Mouse (Mus musculus) Patski (cell line): ENCODE measurements around the gene Tubb4a. TPM values are rescaled to one million over a fixed set of nuclear protein-coding genes. Genes with fewer than 3 reads are reported as not detected.

ENCODE experiments used
- ATAC-seq: fragments of 100-300 bp; one replicate; pipeline ENCODE4 v1.8.0; 2021
- CTCF ChIA-PET: fragments of 350-600 bp; sonication (Branson Sonifier 250); formaldehyde crosslinking; loops from one replicate; lab custom pipeline; 2022; ENCODE audit warnings: inconsistent platforms; lab: Charles Lee
- POLR2A ChIA-PET: fragments of 350-600 bp; sonication (Branson Sonifier 250); formaldehyde crosslinking; loops from one replicate; lab custom pipeline; 2022; ENCODE audit warnings: antibody characterized with exemption, inconsistent platforms; lab: Charles Lee
- DNase-seq: peaks from one replicate; pipeline ENCODE4 v3.0.0-alpha.2; 2011; ENCODE audit warnings: low read depth, low spot score
- H3K27me3 ChIP-seq: fragments of 371-371 bp; one replicate; pipeline ENCODE4 v1.5.1; 2021
- CTCF ChIP-seq: fragments of 100-300 bp; IDR thresholded peaks from one replicate; pipeline ENCODE4 v1.5.1; 2021
- in situ Hi-C: fragments of 300-500 bp; cut with MboI; formaldehyde crosslinking; loops from 3 replicates; pipeline ENCODE4 v1.11.1; 2018; ENCODE audit warnings: low pct_unique_long_range_greater_than_20kb, mixed read lengths
- polyA plus RNA-seq: library from polyadenylated mRNA; unstranded; gene quantifications from one replicate; pipeline ENCODE4 v1.2.3, GENCODE M21; 2021

The Tubb4a gene
- polyA plus RNA-seq, 1 experiment from 2014 or later = 0.10 TPM

DNA sequence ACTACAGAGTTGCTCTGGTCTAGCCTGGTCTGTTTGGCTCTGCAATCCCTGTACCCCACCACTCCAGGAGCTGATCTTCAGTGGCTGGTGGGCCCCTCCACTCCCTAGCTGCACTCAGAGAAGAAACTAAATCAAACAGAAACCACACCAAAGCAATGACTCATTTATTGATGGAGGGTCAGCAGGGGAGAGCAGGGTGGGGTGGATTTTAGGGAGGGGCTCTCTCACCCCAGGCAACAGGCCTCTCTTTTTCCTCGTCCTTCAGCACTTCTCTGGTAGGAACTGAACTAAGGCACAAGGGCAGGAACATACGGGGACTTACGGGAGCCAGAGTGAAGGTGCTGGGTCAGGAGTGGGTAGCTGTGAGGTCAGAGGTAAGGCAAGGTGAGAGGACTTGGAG is 7.7 kb downstream of the Tubb4a start:
- POLR2A ChIA-PET = no interaction called here
- no peaks in the 10 kb centered on the region for H3K27me3 ChIP-seq
- in situ Hi-C loops = no loop called here

DNA sequence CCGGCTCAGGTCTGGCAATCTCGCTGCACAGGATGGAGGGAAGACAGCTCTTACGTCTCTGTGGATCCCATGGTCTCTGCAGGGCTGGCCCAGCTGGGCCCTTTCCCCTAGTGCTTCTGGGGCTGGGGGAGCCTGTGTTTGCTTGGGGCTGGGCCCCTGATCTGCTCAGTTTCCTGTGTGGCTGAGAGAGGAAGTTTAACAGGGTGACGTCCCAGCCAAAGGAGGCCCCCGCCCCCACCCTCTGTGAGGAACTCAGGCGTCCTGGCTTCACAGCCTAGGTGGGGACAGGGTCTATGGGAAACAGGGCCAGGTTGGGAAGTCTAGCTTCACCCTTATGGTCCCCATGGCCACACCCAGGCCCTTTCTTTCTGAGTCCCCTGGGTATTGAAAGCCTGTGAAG is 9.2 kb downstream of the Tubb4a start, which contains the start of gene Dennd1c:
TSS of gene Dennd1c (minus strand) at position 179 of the 400 bp plus-strand sequence.
- no peak for TF ChIP-seq CTCF
- DNase-seq (no peak), ATAC-seq (no peak)
- ChIA-PET CTCF (interaction anchor here (1.1 kb wide), 1 partner anchor 141 kb away, joined by 3 read pairs; no protein-coding TSS in a partner anchor), POLR2A (no interaction called here)
- H3K27me3 ChIP-seq = no peaks in the 10 kb centered on the region
- in situ Hi-C loops = no loop called here

More for the DNA sequence above, 7.7 kb downstream of the Tubb4a start:
- TF ChIP-seq CTCF = no peak
- ATAC-seq (no peak), DNase-seq (no peak)
- CTCF ChIA-PET = no interaction called here

DNA sequence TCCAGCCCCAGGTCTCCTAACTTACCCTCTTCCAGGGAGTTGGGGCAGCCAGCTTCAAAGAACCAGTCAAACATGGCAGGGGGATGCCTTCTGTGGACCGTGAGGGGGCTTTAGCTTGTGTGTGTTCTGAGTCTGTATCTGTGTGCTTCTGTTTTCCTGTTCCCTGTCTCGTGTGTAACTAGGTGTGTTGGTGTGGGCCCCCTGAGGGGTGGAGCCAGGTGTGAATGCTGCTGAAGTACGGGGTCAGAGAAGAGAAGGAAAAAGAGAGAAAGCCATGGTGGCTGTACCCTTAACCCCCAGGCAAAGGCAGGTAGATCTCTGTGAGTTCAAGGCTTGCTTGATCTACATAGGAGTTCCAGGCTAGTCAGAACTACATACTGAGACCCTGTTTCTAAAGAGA is 10.7 kb downstream of the Tubb4a start:
- in situ Hi-C loops = no loop called here
- no peak for DNase-seq
- ChIA-PET CTCF (no interaction called here), POLR2A (no interaction called here)
- H3K27me3 ChIP-seq = no peaks in the 10 kb centered on the region
- no peak for ATAC-seq
- TF ChIP-seq CTCF = no peak

DNA sequence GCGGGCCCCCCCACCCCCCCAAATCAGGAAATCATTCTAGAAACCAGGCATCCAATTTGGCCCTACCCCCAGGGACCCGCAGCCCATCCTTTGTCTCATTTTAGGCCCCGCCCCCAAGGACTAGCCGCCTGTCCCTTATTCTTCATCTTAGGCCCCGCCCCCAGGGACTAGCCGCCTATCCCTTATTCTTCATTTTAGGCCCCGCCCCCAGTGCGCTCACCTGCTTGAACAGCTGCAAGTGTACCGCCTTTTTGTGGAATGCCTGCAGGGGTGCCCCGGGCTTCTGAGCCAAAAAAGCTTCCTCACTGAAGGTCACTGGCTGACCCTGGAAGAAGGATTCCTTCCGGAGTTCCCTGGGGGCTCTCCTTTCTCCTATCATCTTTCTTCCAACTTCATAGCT is 16.9 kb downstream of the Tubb4a start:
- no peak for ATAC-seq
- POLR2A ChIA-PET = no interaction called here
- in situ Hi-C loops = no loop called here
- DNase-seq = no peak
- TF ChIP-seq CTCF = no peak
- CTCF ChIA-PET = interaction anchor here (1.2 kb wide), 1 partner anchor 10 kb away, joined by 3 read pairs; no protein-coding TSS in a partner anchor
- no peaks in the 10 kb centered on the region for H3K27me3 ChIP-seq

DNA sequence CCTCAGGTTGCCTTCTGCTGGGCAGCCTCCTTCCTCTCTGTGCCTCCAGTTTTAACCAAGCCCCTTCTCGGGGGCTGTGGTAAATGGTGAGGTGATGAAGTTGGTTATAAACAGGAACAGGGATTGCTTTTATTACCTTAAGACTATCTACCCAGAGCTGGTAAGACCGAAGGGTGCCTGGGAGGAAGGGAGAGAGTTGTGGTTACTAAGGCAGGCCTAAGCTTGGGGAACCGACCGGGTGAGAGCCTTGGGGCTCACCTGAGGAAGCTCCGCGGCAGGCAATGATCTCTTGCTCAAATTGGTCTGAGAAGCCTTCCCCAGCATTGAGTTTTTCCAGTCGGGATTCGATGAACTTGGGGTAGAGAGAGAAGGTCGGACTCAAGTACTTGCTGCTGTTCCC is 17.3 kb downstream of the Tubb4a start:
- in situ Hi-C loops = no loop called here
- CTCF ChIA-PET = interaction anchor here (1.2 kb wide), 1 partner anchor 9 kb away, joined by 3 read pairs; no protein-coding TSS in a partner anchor
- TF ChIP-seq CTCF = no peak
- DNase-seq (no peak), ATAC-seq (no peak)
- H3K27me3 ChIP-seq = no peaks in the 10 kb centered on the region
- POLR2A ChIA-PET = no interaction called here

DNA sequence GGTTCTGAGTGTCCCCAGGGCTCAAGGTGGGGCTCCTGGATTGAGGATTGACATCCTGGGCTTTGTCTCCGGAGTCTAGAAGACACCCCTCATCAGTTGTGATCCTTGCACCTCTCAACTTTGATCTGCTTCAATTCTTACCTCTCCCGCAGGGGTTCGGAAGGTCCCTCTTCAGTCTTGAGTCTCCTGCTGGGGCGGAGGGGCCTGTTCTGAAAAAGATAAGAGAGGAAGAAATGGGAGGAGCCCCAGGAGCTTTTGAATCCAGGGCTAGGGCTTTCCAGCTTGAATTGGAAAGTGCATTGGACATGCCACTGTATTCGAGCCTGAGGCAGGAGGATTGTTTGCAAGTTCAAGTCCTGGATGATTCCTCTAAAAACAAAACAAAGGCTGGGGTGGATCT is 20.7 kb downstream of the Tubb4a start:
- in situ Hi-C loops = no loop called here
- no peaks in the 10 kb centered on the region for H3K27me3 ChIP-seq
- ChIA-PET POLR2A (no interaction called here), CTCF (interaction anchor here (1.1 kb wide), 1 partner anchor 56 kb away, joined by 3 read pairs; no protein-coding TSS in a partner anchor)
- no peak for DNase-seq
- ATAC-seq = no peak
- TF ChIP-seq CTCF = no peak

DNA sequence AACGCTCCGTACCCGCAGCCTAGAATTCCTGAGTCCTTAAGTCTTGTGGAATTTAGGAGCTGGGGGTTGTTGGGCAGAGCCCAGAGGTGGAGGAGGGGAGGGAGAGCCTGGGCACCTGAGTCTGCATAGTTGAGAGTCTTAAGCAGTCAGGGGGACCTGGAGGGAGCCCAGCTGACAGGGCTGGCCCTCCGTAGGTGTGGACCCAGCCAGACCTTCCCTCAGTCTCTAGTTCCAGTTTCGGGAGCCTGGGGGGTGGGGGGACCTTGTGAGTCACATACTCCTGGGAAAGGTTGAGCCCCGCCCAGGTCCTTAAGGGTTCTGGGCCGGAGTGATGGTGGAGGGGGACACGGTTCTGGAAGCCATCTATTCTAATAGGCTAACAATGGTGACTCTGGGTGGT is 24.6 kb downstream of the Tubb4a start:
- DNase-seq (no peak), ATAC-seq (no peak)

DNA sequence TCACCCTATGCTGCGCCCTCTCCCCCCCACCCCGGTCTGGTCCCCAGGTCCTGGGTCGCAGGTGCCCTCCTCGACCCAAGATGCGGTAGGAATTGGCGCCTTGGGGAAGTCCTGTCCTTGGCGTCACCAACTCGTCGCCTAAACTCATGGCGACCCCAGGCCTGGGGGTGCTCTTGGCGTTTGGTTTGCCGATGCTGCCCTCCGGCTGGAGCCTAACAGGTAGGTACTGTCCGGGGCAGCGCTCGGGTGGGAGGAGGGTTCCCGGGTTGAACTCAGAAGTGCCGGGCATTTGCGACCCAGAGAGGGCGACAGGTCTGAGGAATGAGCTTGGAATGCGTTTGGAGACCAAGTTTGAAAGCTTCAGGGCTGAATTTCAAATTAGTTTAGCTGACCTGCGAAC is 25.0 kb downstream of the Tubb4a start:
- CTCF ChIA-PET = no interaction called here
- TF ChIP-seq CTCF = no peak
- ATAC-seq (no peak), DNase-seq (no peak)
- H3K27me3 ChIP-seq = no peaks in the 10 kb centered on the region
- POLR2A ChIA-PET = interaction anchor here (0.7 kb wide), 1 partner anchor 243 kb away, joined by 5 read pairs; no protein-coding TSS in a partner anchor
- in situ Hi-C loops = loop anchor here (5.0 kb wide), 1 partner anchor 65 kb away; the partner anchor contains the start of gene Alkbh7

More for the DNA sequence above, 24.6 kb downstream of the Tubb4a start:
- no peak for TF ChIP-seq CTCF
- H3K27me3 ChIP-seq = no peaks in the 10 kb centered on the region
- CTCF ChIA-PET = no interaction called here
- POLR2A ChIA-PET = interaction anchor here (0.7 kb wide), 1 partner anchor 243 kb away, joined by 5 read pairs; no protein-coding TSS in a partner anchor
- in situ Hi-C loops = loop anchor here (5.0 kb wide), 1 partner anchor 66 kb away; the partner anchor contains the start of gene Alkbh7

DNA sequence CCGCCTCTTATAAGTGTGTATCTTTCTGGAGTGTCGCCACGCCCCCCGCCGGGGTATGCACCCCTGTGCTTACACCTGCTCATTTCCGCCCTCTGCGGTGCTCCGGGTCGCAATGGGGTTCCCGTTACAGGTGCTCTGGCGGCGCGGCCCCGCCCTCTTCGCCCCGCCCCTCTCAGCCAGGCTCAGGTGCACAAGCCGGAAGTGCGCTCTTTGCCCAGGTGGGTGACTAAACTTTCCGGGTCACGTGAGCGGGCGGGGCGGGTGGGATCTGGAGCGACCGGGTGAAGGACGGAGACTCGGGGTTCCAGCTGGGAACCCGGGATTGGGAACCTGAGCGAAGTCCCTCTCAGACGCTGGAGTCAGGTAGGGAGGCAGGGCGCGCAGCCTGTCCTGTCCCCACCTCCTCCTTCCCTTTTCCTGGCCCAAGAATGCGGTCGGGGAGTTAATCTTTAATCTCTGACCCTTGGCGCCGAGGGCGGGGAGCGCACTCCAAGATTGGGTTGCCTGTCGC is 25.5 kb downstream of the Tubb4a start:
- POLR2A ChIA-PET = no interaction called here
- no peak for TF ChIP-seq CTCF
- ATAC-seq = peak; percentile 25
- H3K27me3 ChIP-seq = no peaks in the 10 kb centered on the region
- DNase-seq = no peak
- in situ Hi-C loops = loop anchor here (5.0 kb wide), 1 partner anchor 65 kb away; the partner anchor contains the start of gene Alkbh7
- CTCF ChIA-PET = no interaction called here

DNA sequence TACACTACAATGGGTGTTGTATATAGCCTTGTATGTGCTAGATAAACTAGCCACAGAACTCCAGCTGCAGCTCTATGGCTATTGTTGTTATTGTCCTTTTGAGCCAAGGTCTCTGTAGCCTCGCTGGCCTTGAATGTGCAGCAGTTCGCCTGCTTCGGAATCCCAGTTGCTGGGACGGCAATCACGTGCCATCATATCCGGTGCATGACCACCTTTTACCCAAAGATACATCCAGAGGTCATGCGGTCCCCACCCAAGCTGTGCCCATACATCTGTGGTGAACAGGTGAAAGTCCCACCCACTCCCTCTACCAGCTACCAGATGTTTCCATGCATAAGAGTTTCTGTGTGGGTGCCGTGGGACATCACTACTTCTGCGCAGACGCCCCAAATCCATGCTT is 26.5 kb downstream of the Tubb4a start:
- CTCF ChIA-PET = interaction anchor here (1.1 kb wide), 3 partner anchors 10 to 215 kb away, joined by 3 to 5 read pairs (median 3); partner anchors contain the start of gene Khsrp
- POLR2A ChIA-PET = no interaction called here
- TF ChIP-seq CTCF = no peak
- in situ Hi-C loops = loop anchor here (5.0 kb wide), 1 partner anchor 64 kb away; the partner anchor contains the start of gene Alkbh7
- no peak for DNase-seq
- no peaks in the 10 kb centered on the region for H3K27me3 ChIP-seq
- ATAC-seq = no peak

DNA sequence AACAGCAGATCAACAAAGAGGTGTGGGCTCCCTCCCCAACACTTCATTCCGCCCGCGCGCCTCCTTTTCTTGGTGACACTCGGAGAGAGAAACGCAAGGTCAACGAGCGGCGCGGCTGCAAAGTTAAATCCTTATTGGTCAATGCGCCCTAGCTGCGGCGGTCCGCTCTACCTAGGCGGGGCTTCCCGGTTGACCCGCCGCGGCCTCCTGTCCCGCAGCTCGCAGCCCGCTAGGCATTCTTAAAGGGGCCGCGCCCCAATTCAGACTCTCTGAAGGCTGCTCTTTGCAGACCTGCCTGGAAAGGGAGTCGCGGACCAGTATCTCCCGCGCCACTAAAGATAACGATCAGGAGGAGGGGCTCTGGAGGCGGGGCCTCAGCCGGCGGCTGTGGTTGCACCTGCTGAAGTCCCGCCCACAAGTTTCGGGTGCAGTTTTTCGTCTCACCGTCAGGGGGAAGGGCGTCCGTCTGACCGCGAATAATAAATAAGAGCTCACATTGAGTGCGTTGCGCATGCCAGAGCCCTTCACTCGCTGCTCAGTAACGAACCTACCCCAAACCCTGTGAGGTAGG is 27.3 kb downstream of the Tubb4a start:
- ChIA-PET POLR2A (no interaction called here), CTCF (interaction anchor here (1.1 kb wide), 3 partner anchors 11 to 216 kb away, joined by 3 to 5 read pairs (median 3); partner anchors contain the start of gene Khsrp)
- peak; percentile 73 for DNase-seq
- in situ Hi-C loops = loop anchor here (5.0 kb wide), 1 partner anchor 63 kb away; the partner anchor contains the start of gene Alkbh7
- H3K27me3 ChIP-seq = no peaks in the 10 kb centered on the region
- no peak for TF ChIP-seq CTCF
- peak; percentile 88 for ATAC-seq
